Mouse (Mus musculus) ovary, adult 18-20 months (tissue): ENCODE results near the gene Hamp.
A peak's percentile ranks its signal among the peaks of the same experiment; 100 is the strongest.

Experiments
- DNase-seq: peaks from one replicate; pipeline ENCODE4 v3.0.0; 2022; ENCODE audit warnings: low spot score, mixed read lengths

Hamp gene

DNA sequence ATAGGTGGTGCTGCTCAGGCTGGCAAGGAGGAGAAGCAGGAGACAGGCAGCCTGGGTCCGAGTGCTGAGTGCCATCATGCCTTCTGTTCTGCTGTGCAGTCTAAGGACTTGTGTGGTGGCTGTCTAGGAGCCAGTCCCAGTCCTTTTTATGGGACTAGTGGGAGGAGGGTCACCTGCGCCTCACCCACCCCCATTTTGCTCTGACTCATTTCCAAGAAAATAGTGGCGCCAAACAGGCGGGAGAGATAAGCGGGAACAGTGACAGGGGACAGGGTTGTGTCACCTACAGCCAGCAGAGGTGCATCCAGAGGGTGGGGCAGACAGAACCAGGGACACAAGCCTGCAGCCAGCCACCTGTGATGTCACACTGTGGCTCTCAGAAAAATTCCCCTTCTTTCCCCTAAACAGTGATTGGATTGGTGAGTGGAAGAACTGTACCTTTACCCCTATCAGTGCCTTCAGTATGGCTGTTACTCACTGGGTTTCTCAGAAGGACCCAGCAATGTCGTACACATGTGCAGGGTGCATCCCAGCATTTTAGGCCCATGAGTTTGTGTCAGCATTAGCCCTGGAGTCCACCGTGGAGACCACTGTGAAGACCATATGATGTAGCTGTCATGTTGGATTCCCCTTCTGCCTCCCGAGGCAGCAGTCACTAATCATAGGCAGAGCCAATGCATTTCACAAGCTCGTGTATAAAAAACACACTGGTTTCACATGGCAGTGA, at the start of gene Hamp:
Hamp (minus strand) TSS at position 124 of the 727 bp plus-strand sequence.
- no peak for DNase-seq

DNA sequence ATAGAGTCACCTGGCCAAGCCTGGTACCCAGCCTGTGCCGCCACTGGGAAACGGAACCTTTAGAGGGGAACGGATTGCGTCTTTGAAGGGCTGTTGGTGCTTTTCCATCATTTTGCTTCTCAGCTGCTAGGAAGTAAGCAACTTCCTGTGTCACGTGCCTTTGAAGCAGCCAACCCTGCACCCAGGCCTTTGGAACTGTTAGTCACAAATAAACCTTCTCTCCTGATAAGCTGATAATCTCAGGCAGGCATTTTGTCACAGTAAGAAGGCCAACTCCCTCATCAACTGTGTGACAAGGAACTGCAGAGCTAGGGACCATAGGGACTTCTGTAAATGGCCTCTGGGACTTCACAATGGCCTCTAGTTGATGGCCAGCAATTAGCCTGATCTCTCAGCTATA, 48.3 kb upstream of the Hamp start:
- no peak for DNase-seq

DNA sequence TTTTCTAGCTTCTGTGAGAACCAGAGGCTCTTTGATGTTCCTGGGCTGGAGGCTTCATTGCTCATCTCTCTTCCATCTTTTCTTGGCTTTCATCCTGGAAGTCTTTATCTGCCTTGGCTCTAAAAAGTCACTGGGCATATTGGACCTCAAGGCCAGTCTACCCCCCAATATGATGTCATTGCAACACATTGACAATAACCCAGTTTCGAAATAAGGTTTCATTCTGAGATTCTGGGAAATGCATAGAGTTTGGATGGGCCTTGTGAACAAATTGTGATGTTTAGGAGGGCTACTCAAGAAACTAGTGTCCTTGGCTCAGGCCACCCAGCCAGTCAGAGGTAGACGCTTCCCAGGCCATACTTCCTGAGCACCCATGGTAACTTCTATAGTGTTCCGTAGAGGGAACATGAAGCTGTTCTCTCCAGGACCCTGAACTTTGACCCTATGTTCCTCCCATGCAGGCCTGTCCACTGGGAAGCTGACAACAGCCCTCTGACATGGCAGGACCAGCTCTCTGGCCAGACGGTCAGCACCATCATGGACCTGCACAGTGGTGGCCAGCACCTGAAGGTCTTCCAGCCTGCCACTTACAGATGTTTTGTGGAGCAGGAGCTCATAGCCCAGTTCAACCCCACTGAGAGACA, 44.8 kb upstream of the Hamp start:
- DNase-seq: peak; percentile 34

DNA sequence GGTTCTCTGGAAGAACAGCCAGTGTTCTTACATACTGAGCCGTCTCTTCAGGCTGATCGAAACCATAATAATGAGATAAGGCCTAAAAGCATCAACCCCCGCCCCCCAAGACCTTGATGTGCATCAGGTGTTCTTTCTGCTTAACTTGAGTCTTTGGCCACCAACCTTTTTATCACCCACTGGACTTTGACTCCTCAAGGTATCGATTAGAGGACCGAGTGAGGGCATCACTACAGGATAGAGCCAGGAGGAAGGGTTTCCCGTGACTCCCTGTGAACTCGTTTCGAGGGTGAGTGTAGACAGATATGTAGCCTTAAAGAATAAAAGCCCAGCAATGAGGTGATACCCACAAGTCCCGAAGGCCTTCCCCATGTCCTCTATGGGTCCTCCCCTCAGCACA, 41.5 kb upstream of the Hamp start:
- DNase-seq: no peak

DNA sequence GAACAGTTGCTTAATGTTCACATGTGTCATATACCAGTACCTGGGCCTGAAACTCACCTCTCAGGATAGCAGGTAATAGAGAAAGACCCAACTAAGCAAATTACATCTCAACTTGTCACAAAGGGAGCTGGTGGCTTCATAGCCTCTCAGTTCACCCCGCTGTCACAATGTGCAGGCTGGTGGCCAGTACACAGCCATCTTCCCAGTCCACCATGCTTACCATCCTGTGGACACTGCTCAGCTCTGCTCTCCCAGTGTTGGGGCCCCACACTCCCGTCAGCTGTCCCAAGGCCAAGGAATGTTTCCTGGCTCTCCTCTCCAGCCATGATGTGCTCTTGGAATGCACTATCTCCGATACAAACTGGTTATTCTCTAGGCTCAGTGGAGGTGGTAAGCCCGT, 37.9 kb upstream of the Hamp start:
- no peak for DNase-seq

DNA sequence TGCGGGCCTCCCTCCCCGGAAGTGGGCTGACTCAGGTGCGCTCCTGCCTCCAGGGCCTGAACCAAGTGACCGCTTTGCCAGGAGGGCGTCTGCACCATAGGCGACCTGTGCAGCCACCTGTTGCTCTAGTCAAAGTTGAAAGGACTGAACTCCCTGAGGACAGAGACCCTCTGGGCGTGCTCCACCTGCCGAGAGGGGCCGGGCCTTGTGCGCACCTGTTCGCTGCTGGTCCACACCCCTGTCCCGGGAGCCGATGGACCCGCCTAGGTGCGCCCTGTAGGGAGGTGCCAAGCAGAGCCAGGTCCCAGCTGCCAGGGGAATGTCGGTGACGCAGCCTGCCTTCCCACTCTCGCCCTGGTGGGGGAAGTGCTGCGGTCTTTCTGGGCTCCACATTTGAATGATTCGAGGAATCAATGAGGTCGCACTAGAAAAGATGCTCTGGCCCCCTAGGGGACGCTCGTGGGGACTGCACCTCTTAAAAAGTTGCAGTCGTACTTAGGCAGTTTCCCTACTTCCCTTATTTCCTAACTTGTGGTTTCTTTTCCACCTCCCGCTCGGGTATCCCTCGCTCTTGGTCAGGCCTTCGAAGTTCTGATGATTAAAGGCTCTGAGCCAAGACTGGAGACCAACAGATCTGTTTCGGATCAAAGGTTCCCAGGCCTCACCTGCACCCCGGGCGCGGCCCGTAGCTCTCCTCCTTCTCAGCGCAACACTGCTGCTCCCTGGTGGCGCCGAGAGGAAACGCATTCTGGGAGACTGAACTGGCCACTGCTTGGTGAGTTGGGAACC, 29.9 kb upstream of the Hamp start, which contains the start of gene Fam187b:
Fam187b (plus strand) TSS at position 290 of the 789 bp plus-strand sequence.
- peak; percentile 80 for DNase-seq

DNA sequence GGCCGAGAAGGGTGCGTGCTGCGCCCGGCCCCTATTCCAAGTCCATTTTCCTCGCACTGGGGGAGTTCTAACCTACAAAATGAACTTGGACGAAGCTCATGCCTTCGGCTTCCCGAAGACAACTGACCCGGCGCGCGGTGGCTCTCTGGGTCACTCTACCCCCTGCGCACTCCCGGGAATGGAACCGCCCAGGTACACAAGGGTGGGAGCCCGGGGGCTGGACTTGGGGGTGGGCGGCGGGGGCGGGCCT, 29.3 kb upstream of the Hamp start, which contains the start of gene Lsr:
Lsr (minus strand) TSS at position 214 of the 250 bp plus-strand sequence.
- no peak for DNase-seq

DNA sequence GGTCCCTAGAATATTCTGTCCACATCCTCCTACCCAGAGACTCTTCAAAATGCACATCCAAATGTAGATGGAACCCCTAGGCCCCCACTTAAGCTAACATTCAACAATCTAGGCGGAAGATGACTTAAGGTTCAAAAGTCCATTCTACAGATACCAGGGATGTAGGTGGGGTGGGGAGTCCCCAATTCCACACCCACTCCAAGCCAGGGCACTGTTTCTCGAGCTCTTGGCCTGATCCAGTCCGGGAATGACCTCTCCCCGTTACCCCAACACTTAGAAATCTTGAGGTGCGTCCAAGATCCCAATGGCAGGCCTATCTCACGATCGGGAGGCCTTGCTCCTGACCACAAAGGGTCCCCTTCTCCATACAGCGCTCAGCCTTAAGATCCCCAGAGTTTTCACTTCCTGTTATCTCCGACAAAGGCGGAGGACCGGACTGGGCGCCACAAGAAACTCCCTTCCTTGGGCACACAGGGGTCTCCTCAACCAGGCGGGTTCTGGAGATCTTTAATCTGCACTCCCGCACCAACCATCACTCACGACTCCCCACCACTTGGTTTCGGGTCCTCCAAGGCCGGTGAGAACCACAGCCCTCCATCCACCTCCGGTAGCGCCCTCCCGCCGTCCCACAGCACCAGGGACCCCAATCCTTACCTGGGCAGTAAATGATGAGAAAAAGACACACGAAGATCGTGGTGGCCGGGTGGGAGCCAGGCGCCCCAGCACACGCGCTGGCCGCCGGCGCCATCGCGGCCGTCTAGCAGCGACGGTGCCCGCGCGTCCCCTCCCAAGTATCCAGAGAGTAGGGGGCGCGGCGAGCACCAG, 28.8 kb upstream of the Hamp start:
- DNase-seq: no peak

DNA sequence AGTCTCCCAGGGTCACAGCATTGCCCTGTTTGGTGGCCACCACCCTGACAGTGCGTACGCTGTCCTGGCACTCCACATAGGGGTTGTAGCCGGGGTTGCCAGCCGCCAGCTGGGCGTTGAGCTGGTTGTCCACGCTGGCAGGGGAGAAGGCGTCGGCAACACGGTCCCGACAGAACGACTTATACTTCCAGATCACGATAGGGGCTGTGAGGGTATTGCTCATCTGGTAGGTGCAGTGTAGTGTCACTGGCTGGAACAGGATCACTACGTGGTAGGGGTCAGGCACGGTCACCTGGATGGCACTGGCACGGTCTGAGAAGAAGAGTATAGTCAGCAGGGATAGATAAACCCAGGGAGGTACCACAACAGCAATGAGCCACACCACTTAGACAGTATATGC, 28.1 kb upstream of the Hamp start:
- DNase-seq: no peak

DNA sequence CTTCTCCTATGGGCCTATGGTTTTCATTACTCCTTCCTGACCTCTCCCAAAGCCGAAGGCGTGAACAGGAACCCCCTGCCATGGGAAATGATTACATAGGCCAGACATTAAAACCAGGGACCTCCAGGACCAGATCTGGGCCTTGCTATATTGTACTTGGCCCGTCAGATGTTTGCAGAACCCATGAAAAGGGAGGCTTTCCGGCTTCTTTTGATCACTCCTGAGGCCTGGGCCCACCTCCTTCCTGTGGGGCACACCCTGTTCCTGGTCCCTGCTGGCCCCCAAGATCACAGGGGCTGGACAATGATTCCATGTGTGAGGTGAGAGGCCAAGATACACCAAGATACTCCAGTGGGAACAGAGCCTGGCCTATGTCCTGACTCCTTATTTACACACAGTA, 25.3 kb upstream of the Hamp start:
- no peak for DNase-seq

DNA sequence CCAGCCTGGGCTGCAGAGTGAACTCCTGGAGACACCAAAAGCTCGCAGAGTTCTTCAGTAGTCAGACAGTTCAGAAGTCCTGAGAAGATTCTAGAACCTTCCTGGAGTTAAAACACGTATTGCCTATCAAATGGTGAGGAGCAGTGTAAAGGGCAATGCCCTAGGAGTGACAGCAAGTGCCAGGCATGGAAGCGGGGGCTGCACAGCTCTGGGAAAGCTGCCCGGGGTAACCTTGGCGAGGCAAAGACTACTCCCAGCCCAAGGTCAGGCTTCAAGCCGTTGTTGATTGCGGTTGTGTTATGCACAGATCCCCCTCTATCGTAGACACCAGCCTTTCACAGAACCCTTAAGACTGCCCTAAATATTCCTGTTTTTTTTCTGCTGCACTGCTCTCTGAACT, 24.8 kb upstream of the Hamp start:
- DNase-seq: peak; percentile 85

DNA sequence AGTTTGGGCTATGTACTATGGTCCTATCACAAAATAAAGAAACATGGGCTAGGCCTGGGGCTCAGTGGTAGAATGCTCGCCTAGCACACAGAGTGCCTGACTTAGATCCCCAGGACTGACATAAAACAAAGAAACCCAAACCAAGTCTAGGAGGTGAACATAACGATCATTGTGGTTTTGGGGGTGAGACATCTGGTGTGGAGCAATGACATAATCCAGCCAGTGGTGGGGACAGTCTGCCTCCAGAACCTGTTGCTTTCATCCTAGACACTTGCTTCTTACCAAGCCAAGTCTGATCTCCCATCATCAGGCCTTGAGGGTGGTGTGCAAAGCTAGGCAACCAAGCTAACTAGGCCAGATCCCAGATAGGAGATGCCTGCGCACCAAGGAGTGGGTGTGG, 22.8 kb upstream of the Hamp start:
- no peak for DNase-seq

DNA sequence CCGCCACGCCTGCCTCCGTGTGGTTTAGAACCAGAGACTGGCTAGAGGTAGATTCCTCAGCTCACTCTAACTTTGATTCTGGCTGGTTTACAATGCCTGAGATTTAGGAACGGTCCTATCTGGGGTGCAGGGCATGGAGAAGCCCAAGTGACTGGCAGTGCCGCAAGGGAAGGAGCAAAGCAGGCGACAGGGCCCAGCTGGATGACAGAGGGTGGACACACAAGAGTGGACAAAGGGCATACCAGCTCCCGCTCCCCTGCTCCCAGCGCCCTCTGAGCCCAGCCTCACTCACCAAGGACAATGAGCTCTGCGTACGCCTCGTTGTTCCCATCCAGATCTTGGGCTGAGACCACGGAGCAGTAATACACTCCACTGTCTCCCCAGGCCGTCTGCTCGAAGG, 21.8 kb upstream of the Hamp start:
- no peak for DNase-seq

DNA sequence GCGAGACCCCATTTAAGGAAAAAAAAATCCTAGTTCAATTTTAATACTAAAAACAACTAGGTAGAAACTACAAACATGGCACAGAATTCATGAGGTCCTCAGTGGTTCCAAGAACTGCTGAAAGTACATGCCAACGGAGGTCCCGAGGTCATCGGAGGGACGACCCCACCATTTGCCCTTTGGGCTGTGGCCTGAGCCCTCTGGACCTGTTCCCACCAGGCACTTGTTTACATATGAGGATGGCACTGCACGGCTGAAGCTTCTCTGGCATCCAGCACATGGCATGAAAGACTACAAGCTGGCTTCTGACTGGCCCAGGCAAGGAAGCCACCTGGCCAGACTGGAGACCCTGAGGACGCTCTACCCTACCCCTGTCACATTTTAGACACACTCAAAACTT, 20.5 kb upstream of the Hamp start:
- DNase-seq: no peak

DNA sequence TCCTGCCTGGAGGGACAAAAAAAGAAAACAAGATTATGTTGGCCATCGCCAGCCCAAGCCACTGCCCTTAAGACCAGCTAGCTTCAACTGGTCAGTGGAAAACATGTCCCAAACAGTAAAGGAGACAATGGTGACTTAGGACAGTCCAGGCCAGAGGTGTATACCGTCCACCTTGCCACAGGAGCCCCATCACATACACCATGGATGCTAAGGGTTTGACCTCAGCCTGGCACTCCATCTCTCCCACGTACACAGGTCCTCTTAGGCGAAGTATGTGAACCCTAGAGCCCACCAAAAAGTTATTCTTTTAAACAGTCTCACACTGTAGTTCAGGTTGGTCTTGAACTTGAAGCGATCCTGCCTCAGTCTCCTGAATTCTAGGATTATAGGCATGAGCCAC, 19.0 kb upstream of the Hamp start:
- DNase-seq: no peak

DNA sequence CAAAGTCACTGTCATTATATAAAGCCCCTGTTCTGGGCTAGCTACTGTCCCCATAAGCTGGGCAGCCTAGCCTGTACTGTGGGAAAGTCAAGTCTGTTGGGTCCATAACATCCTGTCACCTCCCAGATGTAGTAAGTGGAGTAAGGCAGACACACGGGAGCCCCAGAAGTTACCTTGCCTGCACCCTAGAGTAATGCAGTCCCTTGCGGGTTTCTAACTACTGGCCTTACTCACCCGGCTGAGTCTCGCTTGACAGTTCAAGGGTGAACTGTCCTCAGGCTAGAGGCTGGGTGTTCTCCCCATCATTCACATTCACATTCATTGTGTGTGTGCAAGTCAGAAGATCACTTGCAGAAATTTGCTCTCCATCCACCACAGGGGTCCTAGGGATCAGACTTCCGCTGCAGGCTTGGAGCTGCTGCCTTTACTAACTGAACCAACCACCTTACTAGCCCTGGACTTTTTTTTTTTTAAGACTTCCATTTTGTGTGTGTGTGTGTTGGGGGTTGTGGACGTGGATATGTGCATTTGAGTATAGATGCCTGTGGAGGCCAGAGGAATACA, 16.0 kb upstream of the Hamp start:
- DNase-seq: no peak

DNA sequence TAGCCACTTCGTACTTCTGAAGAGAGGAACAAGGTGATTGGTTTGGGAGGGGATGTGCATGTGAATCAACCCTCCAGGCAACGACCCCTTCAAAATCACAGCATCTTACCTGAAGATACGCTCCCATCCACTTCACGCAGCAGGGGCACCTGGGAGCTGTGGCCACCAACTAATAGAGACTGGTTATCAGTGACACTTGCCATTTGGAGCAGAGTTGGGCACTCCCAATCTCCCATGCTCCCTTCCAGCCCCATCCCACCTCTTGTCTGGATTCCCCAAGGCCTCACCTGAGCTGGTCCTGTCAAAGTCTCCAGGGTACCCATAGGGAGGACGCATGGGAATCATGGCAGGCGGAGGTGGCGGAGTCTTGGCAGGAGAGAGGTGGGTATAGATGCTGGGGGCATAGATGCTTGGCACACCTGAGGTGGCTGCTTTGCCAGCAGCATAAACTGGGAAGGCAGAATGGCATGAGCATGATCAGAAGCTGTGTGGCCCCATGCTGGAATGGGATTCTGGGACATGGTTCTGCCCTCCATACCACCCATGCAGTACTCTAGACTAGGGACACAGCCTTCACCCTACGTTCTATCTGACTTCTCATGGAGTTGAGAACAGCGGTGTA, 15.1 kb upstream of the Hamp start:
- no peak for DNase-seq

DNA sequence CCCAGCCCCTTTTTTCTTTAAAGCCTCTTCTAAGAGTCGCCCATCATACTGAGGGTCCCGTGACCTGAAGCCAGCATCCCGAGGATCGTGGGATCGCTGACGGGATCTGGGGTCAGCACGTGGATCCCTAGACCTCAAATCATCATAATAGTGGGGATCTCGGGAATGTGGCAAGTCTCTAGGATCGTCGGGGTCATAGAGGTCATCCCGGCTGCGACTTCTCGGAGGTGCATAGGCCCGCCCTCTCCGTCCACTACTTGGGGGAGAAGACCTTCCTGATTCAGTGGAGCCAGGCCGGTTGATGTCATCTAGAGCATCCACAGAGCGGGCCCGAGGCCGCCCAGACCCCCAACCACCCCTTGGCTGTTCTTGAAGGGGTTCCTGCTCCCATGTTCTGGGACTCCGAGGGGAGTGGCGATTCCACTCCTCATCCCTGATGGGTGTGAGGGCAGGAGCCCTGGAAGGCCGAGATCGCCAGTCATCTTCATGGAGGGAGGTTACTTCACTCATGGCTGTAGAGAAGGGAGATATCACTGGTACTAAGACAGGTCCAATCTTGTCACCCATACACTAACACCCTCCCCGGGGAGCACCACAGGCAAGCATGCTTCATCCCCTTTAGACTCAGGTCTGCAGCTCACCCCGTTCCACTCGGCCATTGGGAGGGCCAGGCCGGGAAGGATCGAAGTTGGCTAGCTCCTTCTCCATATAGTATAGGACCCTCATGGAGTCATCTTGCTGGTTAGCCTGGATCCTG, 14.5 kb upstream of the Hamp start:
- no peak for DNase-seq

DNA sequence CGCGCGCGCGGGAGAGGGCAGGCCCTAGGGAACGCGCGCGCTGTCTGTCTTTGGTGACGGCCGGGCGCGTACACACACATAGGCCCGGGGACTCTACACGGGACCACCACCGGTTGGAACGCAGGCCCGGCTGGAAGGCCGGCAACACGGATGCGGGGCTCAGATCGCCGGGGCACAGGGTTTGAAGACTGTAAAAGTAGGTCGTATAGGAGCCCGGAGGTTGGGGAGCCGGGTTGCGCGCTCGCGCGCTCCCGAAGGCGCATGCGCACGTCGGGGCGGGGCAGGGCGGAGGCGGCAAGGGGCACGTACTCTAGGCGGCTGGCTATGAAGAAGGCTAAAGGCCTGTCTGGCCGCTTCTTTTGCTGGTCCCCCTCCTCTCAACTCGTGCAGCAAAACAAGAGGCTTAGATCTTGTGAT, 13.5 kb upstream of the Hamp start:
- peak; percentile 83 for DNase-seq

DNA sequence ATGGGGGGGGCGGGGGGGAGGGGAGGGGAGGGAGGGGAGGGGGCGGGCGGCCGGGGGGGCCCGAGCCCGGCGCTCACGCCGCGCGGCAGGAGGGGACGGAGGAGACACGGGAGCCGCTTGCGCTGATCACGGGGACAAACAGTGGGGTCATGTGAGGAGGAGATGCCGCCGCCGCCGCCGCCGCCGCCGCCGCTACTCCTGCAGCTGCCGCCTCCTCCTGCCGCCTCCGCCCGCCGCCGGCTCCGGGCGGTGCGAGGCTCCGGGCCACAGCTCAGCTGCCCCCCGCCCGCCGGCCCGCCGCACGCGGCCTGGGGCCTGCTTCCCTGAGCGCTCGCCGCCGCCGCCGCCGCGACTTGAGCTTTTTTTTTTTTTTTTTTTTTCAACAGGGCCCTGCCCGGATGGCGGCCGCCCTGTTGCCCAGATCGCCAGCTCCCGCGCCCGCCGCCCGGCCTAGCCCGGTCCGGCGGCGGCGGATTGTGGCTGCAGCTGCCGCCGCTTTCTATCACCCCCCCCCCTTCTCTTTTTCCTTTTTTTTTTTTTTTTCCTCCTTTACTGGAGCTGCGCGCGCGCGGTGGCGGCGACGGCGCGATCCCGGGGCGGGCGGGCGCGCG, 13.0 kb upstream of the Hamp start, which contains the start of gene Usf2:
Usf2 (minus strand) TSS at position 48 of the 611 bp plus-strand sequence.
- peak; percentile 73 for DNase-seq
